Mouse (Mus musculus): Measurements from ENCODE around the gene Cd300c2.
"Not testable (repeated sequence)": the region's sequence is repeated elsewhere in the genome, so short reads cannot be mapped to it uniquely, and the experiment has no call there.

Gene Cd300c2

DNA sequence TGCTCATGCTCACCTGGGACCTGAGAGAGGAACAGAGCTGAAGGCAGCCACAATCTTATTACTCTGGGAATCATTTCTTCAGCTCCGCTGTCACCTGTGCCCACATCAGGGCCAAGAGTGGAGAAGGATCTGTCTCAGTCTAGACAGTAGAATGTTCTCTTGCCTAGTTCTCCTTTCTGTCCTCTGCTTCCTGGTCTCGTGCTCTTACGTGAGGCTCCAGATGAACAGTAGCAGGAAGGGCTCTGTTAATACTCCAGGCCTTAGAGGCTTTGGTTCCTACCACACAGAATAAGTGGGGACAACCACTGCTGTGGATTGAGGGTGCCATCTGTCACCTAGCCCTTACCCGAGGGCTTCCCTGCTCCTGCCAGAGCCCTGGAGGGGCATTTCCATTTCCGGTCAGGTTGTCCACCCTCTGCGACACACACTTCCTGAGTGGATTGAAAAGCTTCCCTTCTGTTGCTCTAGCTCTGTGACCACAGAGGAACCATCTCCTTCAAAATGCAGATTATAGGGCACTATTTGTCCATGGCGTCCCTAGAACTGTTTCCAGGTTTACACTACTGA, at the start of gene Cd300c2:
Gene Cd300c2 (minus strand): TSS at position 407 of the 567 bp plus-strand sequence.
- DNase-seq = no peak

DNA sequence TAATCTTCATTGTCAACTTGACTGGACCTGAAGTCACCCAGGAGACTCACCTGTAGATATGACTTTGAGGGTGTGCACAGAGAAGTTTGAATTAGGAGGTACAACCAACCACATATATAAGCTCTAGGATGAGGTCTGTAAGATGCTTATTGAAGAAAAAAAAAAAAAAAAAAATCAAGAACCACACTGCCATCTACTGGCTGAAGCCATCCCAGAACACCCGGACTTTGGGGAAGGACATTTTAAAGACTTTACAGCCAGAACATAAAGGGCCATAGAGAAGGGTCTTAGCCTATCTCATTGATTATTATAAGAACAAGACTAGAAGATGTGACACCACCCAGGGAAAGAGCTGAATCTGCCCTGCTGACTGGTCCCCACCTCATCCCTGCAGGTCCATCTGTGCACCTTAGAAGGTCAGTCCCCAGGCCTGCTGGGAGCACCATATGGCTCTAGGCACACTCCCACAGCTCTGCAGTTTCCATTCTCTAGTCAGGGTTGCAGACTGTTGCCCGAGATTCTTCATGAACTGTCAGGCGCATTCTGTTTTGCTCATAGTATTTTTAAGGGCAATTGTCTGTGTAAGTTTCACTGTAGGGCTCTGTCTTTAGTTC, 47.7 kb upstream of the Cd300c2 start:
- DNase-seq = no peak

DNA sequence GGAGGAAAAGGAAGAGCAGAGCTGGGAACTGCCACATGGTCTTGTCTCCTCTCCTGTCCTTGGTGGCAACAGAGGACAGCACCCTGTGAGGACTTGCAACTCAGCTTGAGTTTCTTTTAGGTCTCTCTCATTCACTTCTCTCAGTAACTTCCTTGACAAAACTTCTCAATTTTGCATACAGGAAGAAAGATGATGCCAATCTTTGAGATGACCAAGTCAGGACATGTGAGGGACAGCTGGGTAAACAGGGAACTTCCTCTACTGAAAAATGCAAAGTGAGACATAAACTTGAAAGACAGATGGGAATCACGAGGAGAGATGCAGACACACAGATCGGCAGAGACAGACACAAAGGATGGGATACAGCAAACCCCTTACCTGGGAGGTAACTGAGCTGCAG, 46.6 kb upstream of the Cd300c2 start, which contains the start of gene Cd300ld3:
Gene Cd300ld3 (minus strand): TSS at position 151 of the 400 bp plus-strand sequence.
- DNase-seq = no peak

DNA sequence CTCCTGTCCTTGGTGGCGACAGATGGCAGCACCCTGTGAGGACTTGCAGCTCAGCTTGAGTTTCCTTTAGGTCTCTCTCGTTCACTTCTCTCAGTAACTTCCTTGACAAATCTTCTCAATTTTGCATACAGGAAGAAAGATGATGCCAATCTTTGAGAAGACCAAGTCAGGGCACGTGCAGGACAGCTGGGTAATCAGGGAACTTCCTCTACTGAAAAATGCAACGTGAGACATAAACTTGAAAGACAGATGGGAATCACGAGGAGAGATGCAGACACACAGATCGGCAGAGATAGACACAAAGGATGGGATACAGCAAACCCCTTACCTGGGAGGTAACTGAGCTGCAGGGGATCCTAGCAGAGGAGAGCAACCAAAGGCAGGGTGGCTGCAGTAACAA, 36.0 kb upstream of the Cd300c2 start, which contains the start of gene Cd300ld5:
Gene Cd300ld5 (minus strand): TSS at position 101 of the 400 bp plus-strand sequence.
- not testable (repeated sequence) for DNase-seq

DNA sequence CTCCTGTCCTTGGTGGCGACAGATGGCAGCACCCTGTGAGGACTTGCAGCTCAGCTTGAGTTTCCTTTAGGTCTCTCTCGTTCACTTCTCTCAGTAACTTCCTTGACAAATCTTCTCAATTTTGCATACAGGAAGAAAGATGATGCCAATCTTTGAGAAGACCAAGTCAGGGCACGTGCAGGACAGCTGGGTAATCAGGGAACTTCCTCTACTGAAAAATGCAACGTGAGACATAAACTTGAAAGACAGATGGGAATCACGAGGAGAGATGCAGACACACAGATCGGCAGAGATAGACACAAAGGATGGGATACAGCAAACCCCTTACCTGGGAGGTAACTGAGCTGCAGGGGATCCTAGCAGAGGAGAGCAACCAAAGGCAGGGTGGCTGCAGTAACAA, 25.2 kb upstream of the Cd300c2 start, which contains the start of gene Cd300ld4:
Gene Cd300ld4 (minus strand): TSS at position 101 of the 400 bp plus-strand sequence.
- DNase-seq = not testable (repeated sequence)

DNA sequence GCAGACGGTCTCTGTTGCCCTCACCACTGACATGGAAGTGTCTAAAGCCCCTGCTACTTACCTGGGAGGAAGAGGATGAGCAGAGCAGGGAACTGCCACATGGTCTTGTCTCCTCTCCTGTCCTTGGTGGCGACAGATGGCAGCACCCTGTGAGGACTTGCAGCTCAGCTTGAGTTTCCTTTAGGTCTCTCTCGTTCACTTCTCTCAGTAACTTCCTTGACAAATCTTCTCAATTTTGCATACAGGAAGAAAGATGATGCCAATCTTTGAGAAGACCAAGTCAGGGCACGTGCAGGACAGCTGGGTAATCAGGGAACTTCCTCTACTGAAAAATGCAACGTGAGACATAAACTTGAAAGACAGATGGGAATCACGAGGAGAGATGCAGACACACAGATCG, 14.4 kb upstream of the Cd300c2 start, which contains the start of gene Cd300ld2:
Gene Cd300ld2 (minus strand): TSS at position 101 of the 400 bp plus-strand sequence.
- not testable (repeated sequence) for DNase-seq

DNA sequence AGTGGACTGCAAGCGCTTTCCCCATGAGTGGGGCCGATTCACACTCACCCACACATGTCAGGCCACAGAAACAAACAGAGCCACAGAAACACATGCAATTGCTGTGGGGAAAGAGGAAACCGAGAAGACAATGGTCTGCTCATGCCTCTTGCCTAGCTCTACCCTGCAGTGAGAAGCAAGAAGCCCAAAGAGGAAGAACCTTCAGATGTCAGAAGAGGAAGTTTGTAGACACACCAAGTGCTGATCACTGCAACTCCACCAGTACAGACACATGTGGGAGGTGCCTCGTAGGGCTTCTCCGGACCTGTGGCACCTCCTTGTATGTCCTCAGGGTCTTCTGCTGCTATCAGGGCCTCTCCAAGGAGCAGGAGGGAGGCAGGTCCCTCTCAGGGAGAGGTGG, 2.4 kb upstream of the Cd300c2 start:
- no peak for DNase-seq

DNA sequence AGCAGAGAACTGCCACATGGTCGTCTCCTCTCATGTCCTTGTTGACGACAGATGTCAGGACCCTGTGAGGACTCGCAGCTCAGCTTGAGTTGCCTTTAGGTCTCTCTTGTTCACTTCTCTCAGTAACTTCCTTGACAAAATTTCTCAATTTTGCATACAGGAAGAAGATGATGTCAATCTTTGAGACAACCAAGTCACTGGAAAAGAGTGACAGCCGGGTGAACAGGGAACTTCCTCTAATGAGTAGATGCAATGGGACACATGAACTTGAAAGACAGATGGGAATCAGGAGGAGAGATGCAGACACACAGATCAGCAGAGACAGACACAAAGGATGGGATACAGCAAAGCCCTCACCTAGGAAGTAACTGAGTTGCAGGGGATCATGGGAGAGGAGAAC, 11.9 kb downstream of the Cd300c2 start, which contains the start of gene Cd300ld:
Gene Cd300ld (minus strand): TSS at position 130 of the 400 bp plus-strand sequence.
- no peak for DNase-seq

DNA sequence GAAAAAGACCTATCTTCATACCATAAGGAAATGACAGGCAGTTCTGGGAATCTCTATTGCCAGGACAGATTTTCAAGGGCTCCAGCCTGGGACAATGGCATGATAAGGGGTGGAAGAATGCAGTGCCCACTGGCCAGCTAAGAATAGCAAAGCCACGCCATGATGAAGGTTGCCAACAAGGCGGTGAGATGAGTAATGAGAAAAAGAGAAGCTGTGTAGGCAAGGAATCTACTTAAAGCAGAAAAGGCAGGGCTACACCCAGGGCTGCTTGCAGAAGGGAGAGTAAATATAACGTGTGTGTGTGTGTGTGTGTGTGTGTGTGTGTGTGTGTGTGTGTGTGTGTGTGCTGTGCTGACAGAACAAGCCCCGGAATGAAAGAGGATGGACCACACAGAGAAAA, 19.8 kb downstream of the Cd300c2 start:
- no peak for DNase-seq

DNA sequence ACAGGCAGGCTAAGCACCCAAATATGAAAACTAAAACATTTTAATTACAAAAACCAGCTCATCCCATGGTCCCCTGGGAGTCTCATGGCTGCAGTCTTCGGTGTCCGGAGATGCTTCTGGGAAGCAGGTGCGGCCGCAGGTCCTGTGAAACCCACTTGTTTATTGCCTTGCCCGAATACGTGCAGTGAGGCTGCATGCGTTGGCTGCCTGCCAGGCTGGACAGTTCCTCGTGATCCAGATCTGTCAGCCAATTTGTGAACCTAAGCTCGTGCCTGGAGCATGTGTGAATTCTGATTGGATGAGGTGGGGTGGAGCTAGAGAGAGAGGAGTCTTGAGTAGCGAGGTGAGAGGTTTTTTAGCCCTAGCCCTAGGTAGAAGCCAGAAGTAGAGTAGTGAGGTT, 29.0 kb downstream of the Cd300c2 start:
- DNase-seq = no peak

DNA sequence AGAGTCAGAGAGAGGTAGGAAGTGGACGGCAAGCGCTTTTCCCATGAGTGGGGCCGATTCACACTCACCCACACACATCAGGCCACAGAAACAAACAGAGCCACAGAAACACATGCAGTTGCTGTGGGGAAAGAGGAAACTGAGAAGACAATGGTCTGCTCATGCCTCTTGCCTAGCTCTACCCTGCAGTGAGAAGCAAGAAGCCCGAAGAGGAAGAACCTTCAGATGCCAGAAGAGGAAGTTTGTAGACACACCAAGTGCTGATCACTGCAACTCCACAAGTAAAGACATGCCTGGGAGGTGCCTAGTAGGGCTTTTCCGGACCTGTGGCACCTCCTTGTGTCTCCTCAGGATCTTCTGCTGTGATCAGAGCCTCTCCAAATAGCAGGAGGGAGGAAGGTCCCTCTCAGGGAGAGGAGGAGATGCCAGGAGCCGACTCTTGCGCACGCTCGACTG, 32.9 kb downstream of the Cd300c2 start, which contains the start of gene Cd300c:
Gene Cd300c (minus strand): TSS at position 406 of the 456 bp plus-strand sequence.
- no peak for DNase-seq

DNA sequence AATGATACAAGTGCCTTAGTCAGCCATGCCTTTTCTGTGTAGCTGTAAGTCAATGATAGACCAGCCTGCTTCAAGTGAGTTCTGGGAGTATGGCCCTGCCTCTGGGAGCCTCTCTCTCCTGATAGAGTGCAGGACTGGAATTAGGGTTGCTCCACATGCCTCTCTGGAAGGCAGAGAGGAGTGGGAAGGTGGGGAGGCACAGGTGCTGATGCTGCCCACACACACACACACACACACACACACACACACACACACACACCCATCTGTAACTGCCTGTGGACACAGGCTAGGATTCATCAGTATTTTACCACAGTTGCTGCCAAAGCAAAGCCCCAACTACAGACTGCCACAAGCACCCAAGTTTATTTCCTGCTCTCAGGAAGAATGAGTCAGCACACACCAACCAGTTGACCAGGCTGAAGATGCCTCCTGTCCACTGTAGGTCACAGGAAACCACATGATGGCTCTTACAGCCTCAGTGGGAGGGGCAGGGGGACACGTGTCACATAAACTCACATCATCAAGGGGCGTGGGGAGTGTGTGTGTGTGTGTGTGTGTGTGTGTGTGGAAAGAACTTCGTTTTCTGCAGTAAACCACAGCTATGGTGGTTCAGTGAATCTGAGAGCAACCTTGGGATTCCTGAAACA, 36.4 kb downstream of the Cd300c2 start:
- no peak for DNase-seq

DNA sequence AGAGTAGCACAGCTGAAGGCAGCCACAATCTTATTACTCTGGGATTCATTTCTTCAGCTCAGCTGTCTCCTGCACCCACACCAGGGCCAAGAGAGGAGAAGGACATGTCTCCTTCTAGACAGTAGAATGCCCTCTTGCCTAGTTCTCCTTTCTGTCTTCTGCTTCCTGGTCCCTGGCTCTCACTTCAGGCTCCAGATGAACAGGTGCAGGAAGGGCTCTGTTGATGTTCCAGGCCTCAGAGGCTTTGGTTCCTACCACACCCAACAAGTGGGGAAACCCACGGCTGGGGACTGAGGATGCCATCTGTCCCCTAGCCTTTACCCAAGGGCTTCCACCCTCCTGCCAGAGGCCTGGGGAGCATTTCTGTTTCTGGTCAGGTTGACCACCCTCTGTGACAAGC, 41.3 kb downstream of the Cd300c2 start:
- DNase-seq = no peak

Measured in kidney, adult 18-20 months (tissue).